ENCODE assay signal across 21 mouse cellular contexts in genomic region chr1:55509587-55509986, GRCm38 (mm10).
DNase-seq lines count a peak whose midpoint lies in the region; ATAC-seq and TF ChIP-seq lines count a peak whose summit lies in the region.
"Had no signal": no experiment of that assay in that cellular context is flagged by ENCODE, and none has a peak within 500 bp of the region (broad histone marks: within the 10 kb centered on the region; RNA-seq: fewer than 3 reads in every experiment).

No protein-coding gene starts in this region.

- DNase-seq in liver, postnatal 0 days = no peak
- DNase-seq in liver = no peak
- peak; percentile 90 for DNase-seq in fat pad, adult 2 months (ENCODE audit: extremely low read depth, low read depth, low spot score)
- peak; percentile 78 for DNase-seq in gonadal fat pad, adult 2 months (ENCODE audit: low read depth)
- DNase-seq: adrenal gland, adult 2 months; adrenal gland, postnatal 10 days; adrenal gland, postnatal 25 days; cerebellum, adult 11 months; cerebellum, adult 18-20 months; cerebellum, adult 8-10 months; cerebellum, adult 9-11 months; cerebellum, postnatal 14 days; cerebellum, postnatal 36 days; embryo, embryonic 11 days; forebrain, postnatal 0 days had no signal

- H3K27ac ChIP-seq in liver, postnatal 0 days (ENCODE audit: low read depth) = peak overlapping the region; percentile 17; the same call in 1 of the 2 replicates
- H3K27ac ChIP-seq in kidney, embryonic 16.5 days (ENCODE audit: low read length) = no peak overlapping the region
- H3K27ac ChIP-seq: embryonic facial prominence, embryonic 13.5 days; embryonic facial prominence, embryonic 15.5 days; forebrain, embryonic 13.5 days; forebrain, embryonic 15.5 days had no signal

- peak; percentile 80 for TF ChIP-seq EP300 in liver, postnatal 0 days (IDR thresholded peaks at IDR 0.05; ENCODE audit: low read depth)

- H3K4me2 ChIP-seq in liver, postnatal 0 days (ENCODE audit: low read depth, low read length) = no peak overlapping the region
- H3K4me2 ChIP-seq in kidney, embryonic 16.5 days (replicated peaks; ENCODE audit: low read depth, low read length) = no peak overlapping the region
- H3K4me2 ChIP-seq: embryonic facial prominence, embryonic 13.5 days; embryonic facial prominence, embryonic 15.5 days; forebrain, embryonic 13.5 days; forebrain, embryonic 15.5 days had no signal

- H3K27me3 ChIP-seq in liver, postnatal 0 days (ENCODE audit: insufficient read depth, low read length) = no peaks in the 10 kb centered on the region
- H3K27me3 ChIP-seq in kidney, embryonic 16.5 days (ENCODE audit: insufficient read depth, low read length) = no peaks in the 10 kb centered on the region
- H3K27me3 ChIP-seq: embryonic facial prominence, embryonic 13.5 days; embryonic facial prominence, embryonic 15.5 days; forebrain, embryonic 13.5 days; forebrain, embryonic 15.5 days had no signal

- no peak overlapping the region for H3K4me3 ChIP-seq in liver, postnatal 0 days (ENCODE audit: low read depth, low read length)
- H3K4me3 ChIP-seq in kidney, embryonic 16.5 days (ENCODE audit: low read length) = no peak overlapping the region
- H3K4me3 ChIP-seq: embryonic facial prominence, embryonic 13.5 days; embryonic facial prominence, embryonic 15.5 days; erythroblast, embryonic 14.5 days; forebrain, embryonic 13.5 days; forebrain, embryonic 15.5 days had no signal

- no peaks in the 10 kb centered on the region for H3K36me3 ChIP-seq in liver, postnatal 0 days (replicated peaks; ENCODE audit: insufficient read depth, low read length)
- no peaks in the 10 kb centered on the region for H3K36me3 ChIP-seq in kidney, embryonic 16.5 days (ENCODE audit: insufficient read depth, low read length)
- H3K36me3 ChIP-seq: embryonic facial prominence, embryonic 13.5 days; embryonic facial prominence, embryonic 15.5 days; forebrain, embryonic 15.5 days had no signal

- TF ChIP-seq CTCF in liver, postnatal 0 days (IDR thresholded peaks at IDR 0.05; ENCODE audit: low read depth) = no peak

- H3K9ac ChIP-seq in liver, postnatal 0 days (replicated peaks) = no peak overlapping the region
- H3K9ac ChIP-seq in kidney, embryonic 16.5 days (replicated peaks; ENCODE audit: low read length) = no peak overlapping the region
- H3K9ac ChIP-seq: embryonic facial prominence, embryonic 13.5 days; embryonic facial prominence, embryonic 15.5 days; forebrain, embryonic 13.5 days; forebrain, embryonic 15.5 days; forebrain, postnatal 0 days had no signal

- H3K9me3 ChIP-seq in liver, postnatal 0 days (ENCODE audit: low read length) = no peaks in the 10 kb centered on the region
- no peaks in the 10 kb centered on the region for H3K9me3 ChIP-seq in kidney, embryonic 16.5 days (ENCODE audit: low read length)
- H3K9me3 ChIP-seq: embryonic facial prominence, embryonic 13.5 days; embryonic facial prominence, embryonic 15.5 days; forebrain, embryonic 13.5 days; forebrain, embryonic 15.5 days had no signal

- peaks cover 7% of the 10 kb centered on the region for H3K4me1 ChIP-seq in liver, postnatal 0 days (ENCODE audit: insufficient read depth)
- H3K4me1 ChIP-seq in kidney, embryonic 16.5 days (ENCODE audit: insufficient read depth, low read length) = peaks cover 16% of the 10 kb centered on the region; the same call in 1 of the 2 replicates
- H3K4me1 ChIP-seq: embryonic facial prominence, embryonic 13.5 days; embryonic facial prominence, embryonic 15.5 days; forebrain, embryonic 13.5 days; forebrain, embryonic 15.5 days had no signal

- peak; percentile 89 for ATAC-seq in liver, postnatal 0 days
- no peak for ATAC-seq in kidney, embryonic 16.5 days (ENCODE audit: low FRiP score, low TSS enrichment)
- ATAC-seq: forebrain, embryonic 13.5 days; forebrain, embryonic 15.5 days; forebrain, postnatal 0 days had no signal

- WGBS in liver, postnatal 0 days (ENCODE audit: insufficient replicate concordance) = 63% methylated on average over 1 of the region's 1 CpGs
- 95% methylated on average over 1 of the region's 1 CpGs for WGBS in kidney, embryonic 16.5 days

Comparison
In these comparisons a context has a peak if more than half of its experiments do, and no peak if none do; other contexts are left out.
1. DNase-seq: peak in fat pad, adult 2 months (single experiment) and gonadal fat pad, adult 2 months (single experiment); none in liver, postnatal 0 days (single experiment) and liver (single experiment).